Mouse (Mus musculus): ENCODE data around the gene Erv3. TPM values are rescaled to one million over a fixed set of nuclear protein-coding genes. Genes with fewer than 3 reads are reported as not detected.

Erv3 gene
- total RNA-seq, 2 experiments from 2014 or later: not detected

Other genes with a start within 250 kb of the Erv3 start
- gene Prnp, start 50.2 kb upstream of the Erv3 start, total RNA-seq (2021): 10 to 100 TPM; 81.6 to 88.1 TPM
- 1 to 10 TPM in 1 of 2 experiments, under 1 TPM in 1; 0.71 to 2.8 TPM for gene Prn, start 50.2 kb upstream of the Erv3 start, total RNA-seq (2021)
- 10 to 100 TPM in 1 of 2 experiments, 1 to 10 TPM in 1; 3.2 to 10.4 TPM for gene Prnd, start 91.1 kb upstream of the Erv3 start, total RNA-seq (2021)
- gene Rassf2, start 170.5 kb upstream of the Erv3 start, total RNA-seq (2021): 10 to 100 TPM; 13.7 to 17.8 TPM